Mouse (Mus musculus): ENCODE measurements around the gene Fastkd1.
"Not testable (repeated sequence)": the region's sequence is repeated elsewhere in the genome, so short reads cannot be mapped to it uniquely, and the experiment has no call there.

The Fastkd1 gene

DNA sequence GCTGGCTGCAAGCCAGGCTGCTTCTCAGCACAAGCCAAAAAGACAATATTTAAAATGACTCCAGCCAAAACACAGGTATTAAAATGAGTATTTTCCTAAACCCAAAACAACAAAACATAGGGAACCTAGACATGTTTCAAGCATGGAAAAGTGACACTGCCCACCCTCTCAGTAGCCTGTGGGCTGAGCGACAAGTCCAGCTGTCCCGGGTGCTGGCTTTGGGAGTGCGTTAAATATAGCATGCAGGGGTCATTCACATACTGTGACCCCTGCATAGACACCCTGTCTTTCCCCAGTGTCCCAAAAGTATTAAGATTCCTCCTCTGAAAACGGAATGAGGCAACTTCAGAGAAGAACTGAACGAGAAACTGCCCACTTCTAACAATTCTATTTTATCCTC lies 39.6 kb downstream of the Fastkd1 start:
- in situ Hi-C loops (cut with MboI, MseI) = no loop called here

DNA sequence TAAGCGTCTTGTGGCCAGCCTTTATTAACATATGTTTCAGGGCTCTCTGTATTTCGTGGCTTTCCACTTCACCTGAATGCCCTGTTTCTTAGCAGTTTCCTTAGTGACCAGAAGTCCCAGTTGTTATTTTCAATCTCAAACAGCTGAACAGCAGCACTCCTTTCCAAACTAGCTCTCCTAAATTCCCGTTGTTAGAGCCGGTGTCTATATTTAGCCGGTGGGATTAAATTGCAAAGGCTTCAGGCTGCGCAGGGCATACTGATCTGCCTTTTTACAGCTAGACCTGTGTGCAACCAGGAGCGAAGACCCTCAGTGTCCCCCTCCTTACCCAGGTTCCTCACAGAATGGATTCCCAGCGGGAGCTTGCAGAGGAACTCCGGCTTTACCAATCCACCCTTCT lies 43.5 kb downstream of the Fastkd1 start, which contains the start of gene Klhl41:
TSS of gene Klhl41 (plus strand) at position 268 of the 400 bp plus-strand sequence.
- in situ Hi-C loops (cut with MboI, MseI) = no loop called here

DNA sequence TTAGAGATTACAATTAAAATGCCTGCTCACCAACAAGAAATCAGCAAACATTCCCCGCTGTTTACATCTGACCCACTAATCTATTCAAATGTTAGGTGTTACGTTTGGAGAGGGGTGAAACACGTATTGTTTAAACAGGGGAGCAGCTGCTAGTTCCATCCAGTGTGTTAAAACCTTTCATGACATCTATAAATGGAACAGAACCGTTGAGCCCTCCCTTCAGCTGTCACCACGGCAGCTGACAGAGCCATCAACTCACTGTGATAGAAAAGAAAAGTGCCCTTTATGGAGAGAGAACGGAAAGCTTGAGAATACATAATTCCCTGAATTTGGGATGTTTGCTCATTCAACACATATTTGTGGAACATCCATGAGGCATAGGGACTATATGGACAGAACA lies 44.9 kb downstream of the Fastkd1 start:
- in situ Hi-C loops (cut with MboI, MseI) = no loop called here

DNA sequence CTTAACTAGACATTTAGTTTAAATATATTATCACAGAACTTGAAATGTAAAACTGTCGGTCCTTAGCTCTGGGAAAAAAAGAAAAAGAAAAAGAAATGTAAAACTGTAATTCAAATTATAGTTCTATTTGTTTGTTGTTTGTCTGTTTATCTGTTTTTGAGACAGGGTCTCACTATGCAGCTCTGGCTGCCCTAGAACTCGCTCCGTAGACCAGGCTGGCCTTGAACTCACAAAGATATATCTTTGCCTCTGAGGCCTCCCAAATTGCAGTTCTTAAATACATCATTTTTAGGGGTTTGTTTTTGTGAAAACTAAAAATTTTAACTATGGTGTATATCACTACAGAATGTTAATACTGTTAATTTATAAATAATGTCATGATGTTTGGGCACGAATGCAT lies 45.7 kb downstream of the Fastkd1 start:
- in situ Hi-C loops (cut with MboI, MseI) = no loop called here

DNA sequence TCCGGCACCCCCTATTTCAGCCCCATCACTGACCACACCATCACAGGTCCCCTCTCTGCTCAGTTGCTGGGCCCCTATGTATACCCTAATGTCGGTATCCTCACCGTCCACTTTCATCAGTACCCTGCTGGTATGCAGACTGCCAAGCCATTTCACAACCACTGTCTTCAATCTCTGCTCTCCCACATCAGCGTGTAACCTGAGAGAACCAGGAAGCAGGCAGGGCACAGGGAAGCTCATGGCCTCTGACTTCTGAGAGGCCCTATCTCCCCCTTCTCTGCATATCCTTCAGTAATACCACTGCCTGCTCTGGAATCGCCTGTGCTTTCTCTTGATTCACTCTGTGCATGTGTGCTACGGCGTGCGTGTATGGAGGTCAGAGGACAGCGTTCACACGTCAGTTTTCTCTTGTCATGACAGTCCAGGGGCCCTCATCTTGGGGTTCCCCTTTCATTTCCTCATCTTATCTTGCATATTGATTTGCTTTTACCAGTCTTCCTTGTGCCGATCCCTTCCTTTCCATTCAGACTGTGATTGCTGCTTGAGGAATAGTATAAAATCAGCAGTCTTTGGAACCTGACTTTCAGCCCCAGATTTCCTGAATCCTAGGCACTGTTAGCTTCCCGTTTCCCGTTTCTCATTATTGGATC lies 49.4 kb downstream of the Fastkd1 start:
- in situ Hi-C loops (cut with MboI, MseI) = no loop called here

DNA sequence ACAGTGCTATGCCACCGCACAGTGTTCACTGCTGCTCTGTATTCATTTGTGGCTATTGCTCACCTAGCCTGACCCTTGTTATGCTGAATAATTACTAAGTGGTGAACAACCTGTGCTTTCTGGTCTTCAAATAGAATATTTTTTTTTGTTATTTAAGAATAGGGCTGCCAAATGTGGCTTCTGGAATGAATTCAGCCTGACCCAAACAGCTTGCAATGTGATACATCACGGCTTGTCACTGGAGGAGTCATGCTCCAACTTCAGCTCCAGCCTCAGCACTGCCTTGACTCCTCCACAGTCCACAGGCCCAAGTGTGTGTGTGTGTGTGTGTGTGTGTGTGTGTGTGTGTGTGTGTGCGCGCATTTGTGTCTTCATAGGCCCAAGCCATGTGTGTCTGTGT lies 54.0 kb downstream of the Fastkd1 start:
- in situ Hi-C loops (cut with MboI, MseI) = no loop called here

DNA sequence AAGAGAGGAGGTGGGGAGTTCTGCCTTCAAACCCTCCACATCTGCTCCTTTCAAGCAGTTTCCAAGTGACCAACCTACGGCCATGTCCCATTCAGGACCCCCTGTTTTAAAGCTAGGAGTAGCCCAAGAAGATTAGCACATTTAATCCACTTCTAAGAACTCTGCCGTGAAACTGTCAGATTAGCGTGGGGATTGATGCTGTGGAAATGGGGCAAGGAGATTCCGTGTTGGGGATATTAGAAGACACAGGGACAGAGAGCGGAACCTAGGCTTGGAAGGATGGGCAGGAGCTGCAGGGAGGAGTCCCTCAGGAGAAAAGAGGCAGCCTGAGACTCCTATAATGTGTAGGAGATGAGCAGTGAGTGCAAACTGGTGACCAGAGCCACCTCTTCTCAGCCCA lies 63.6 kb downstream of the Fastkd1 start:
- in situ Hi-C loops (cut with MboI, MseI) = loop anchor here (5.0 kb wide), 1 partner anchor 63 kb away; the partner anchor contains the start of gene Fastkd1

DNA sequence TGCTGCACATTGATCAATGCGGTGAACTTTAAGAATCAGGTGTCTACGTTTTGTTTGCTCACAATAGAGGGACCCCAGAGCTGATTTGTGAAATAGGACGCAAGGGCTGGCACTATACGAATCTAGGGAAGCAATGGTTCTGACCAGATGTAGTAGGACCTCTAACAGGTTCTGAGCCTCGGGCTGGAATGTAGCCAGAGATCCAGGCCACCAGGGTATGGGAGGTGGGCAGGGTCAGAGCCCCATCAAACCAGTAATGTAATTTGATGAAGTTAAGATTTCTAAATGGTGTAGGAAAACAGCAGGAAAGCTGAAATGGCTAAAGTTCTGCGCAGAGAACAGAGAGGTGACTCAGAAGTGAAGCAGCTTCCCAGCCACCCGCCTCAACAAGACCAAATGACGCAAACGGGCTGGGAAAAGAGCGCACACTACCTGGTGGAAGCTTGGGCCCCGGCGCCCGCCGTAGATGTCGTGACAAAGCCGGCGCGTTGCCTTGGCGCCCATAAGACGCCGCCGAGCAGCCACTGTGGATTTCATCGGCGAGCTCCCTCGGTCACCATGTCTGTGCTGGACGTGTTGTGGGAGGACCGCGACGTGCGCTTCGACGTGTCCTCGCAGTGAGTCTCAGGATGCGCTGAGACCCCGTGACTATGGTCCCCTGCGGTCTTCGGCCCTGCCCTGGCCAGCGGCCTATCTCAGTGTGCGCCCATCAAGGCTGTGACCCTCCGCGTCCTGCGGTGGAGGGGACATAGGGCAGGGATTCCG lies 66.4 kb downstream of the Fastkd1 start, which contains the start of gene Bbs5:
TSS of gene Bbs5 (plus strand) at position 446 of the 765 bp plus-strand sequence.
- in situ Hi-C loops (cut with MboI, MseI) = loop anchor here (5.0 kb wide), 1 partner anchor 65 kb away; the partner anchor contains the start of gene Fastkd1

DNA sequence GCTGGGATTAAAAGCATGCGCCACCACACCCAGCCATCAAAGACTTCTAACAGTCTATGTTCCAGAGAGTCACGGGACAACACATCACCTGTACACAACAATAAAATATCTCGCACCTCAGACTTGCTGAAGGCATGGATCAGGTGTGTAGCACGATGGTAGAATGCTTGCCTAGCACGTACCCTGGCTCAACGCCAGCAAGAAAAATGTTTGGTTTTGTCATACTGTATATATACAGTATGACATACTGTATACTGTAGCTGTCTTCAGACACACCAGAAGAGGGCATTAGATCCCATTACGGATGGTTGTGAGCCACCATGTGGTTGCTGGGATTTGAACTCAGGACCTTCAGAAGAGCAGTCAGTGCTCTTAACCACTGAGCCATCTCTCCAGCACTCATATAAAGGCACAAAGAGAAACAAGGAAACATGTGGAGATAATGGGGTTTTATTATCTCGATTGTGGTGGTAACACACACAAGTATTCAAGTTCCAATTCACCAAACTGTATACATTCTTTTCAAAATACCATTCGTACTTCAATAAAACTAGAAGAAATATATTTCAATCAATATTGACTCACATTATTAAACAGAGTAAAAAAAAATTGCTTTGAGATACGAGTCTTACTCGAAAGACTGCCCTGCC lies 68.2 kb downstream of the Fastkd1 start:
- in situ Hi-C loops (cut with MboI, MseI) = loop anchor here (5.0 kb wide), 1 partner anchor 67 kb away; the partner anchor contains the start of gene Fastkd1

DNA sequence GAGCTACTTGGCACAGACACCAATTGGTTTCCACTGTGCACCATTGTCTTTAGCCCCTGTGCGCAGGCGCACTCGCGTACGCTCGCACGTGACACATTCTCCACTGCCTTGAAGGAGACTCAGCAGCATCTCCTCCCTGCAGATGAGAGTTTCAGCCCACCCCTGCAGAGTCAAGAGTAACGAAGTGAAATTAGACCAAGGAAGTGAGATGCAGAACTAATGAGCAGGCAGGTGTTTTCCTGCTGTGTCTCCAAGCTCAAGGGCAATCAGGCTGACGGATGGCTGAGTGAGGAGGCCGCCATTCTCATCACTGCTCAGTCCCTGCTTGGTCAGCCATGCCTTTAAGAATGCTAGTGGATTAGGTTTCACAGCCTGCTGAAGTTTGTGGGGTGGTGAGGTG lies 73.2 kb downstream of the Fastkd1 start:
- in situ Hi-C loops (cut with MboI, MseI) = no loop called here

DNA sequence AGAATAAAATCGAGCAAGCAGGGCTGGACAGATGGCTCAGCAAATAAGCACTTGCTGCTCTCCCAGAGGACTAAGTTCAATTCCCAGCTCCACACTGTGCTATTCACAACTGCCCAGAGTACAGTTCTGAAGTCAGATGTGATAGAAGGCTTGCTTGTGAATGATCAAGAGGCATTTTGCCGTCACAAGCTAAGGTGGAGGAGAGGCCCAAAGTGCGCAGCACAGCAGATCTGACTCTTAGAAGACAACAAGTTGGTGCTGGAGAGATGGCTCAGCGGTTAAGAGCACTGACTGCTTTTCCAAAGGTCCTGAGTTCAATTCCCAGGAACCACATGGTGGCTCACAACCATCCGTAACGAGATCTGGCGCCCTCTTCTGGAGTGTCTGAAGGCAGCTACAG lies 75.3 kb downstream of the Fastkd1 start:
- in situ Hi-C loops (cut with MboI, MseI) = not testable (repeated sequence)
